Mouse (Mus musculus) olfactory bulb, adult 2 months (tissue): ENCODE data around the gene Wbp1. TPM values are rescaled to one million over a fixed set of nuclear protein-coding genes. Genes with fewer than 3 reads are reported as not detected.

Experiments
- H3K27ac ChIP-seq: fragments of 200-500 bp; 2 replicates; pipeline ENCODE4 v1.5.1; 2012; ENCODE audit warnings: low read depth, low read length; ENCODE audit not compliant: insufficient read depth
- H3K4me1 ChIP-seq: fragments of 200-500 bp; 2 replicates; pipeline ENCODE4 v1.6.1; 2012; ENCODE audit warnings: low read length; ENCODE audit not compliant: control insufficient read depth, insufficient read depth
- H3K4me3 ChIP-seq: fragments of 200-500 bp; 2 replicates; pipeline ENCODE4 v1.5.1; 2012; ENCODE audit warnings: mild to moderate bottlenecking, low read depth, low read length, moderate library complexity; ENCODE audit not compliant: insufficient read depth
- CTCF ChIP-seq: fragments of 200-500 bp; IDR thresholded peaks from 2 replicates; pipeline ENCODE4 v1.5.1; 2012; ENCODE audit warnings: low read depth, mild to moderate bottlenecking, low read length, moderate library complexity; ENCODE audit not compliant: insufficient read depth
- POLR2A ChIP-seq: fragments of 200-500 bp; IDR thresholded peaks from 2 replicates; pipeline ENCODE4 v1.6.1; 2012; ENCODE audit warnings: mild to moderate bottlenecking, low read depth, low read length, moderate library complexity; ENCODE audit not compliant: insufficient read depth
- WGBS: fragments of 180-500 bp; shearing (Covaris S2); methylation state at CpG from one replicate; pipeline ENCODE4 v1.1.7; 2018; 5-methylcytosine and 5-hydroxymethylcytosine counted together
- polyA plus RNA-seq: library from polyadenylated mRNA; stranded (reverse); fragments of >200 nt; gene quantifications from 2 replicates; pipeline ENCODE4 v1.2.4, GENCODE M21; 2012; ENCODE audit warnings: low replicate concordance; ENCODE audit not compliant: missing spikeins, insufficient read depth, insufficient read length

The Wbp1 gene
- polyA plus RNA-seq, 1 experiment: not detected

DNA sequence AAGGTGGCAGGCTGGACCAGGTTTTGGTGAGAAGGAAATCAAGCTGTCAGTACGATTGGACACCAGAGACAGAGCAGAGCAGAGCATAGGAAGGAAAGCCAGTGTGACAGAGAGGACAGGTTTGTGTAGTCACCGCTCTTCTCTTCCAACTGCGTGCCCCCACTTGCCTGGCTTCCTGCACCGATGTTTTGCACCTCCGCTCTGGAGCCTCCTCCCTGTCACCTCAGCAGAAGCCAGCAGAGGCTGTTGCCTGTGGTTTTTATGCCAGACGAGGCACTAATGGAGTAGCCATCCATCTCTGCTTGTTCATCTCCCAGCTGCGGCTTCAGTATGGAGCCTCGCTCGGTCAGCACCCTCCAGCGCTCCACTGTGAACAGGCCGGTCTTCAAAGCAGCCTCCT, 21.5 kb upstream of the Wbp1 start:
- Histone ChIP-seq H3K27ac (0 out of 2 replicates have a peak overlapping the region, but pooled peaks have one; percentile 41), H3K4me3 (peak overlapping the region; percentile 53), H3K4me1 (peaks cover 24% of the 10 kb centered on the region)
- WGBS: 65% methylated on average over 11 of the region's 11 CpGs
- no peak for TF ChIP-seq CTCF
- TF ChIP-seq POLR2A: no peak

DNA sequence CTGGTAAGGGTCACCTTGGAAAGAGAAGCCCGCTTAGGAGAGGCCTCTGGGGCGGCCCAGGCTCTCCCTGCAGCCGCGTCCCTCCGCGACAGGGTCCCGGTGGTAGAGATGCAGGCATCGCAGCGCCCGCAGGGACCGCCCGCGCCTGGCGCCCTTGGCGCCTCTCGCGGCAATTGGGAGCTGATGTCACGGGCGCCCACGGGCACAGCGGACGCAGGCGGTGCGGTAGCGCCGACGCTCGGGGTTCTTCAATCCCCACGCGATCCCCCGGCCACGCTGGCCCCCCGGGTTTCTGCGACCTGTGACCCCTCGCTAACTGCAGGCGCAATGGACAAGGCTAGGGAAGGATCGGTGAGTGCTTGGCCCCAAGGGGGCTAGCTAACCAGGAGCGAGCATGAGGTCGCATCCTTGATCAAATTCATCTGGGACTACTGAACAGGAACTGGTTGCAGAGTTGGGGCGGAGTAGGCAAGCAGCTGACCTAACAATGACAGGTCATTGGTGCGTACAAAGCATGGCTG, 20.9 kb upstream of the Wbp1 start:
- TF ChIP-seq CTCF (no peak), POLR2A (peak; percentile 78)
- H3K27ac ChIP-seq: peak overlapping the region; percentile 91
- H3K4me3 ChIP-seq: peak overlapping the region; percentile 53
- 3% methylated on average over 41 of the region's 41 CpGs for WGBS
- H3K4me1 ChIP-seq: peaks cover 26% of the 10 kb centered on the region

DNA sequence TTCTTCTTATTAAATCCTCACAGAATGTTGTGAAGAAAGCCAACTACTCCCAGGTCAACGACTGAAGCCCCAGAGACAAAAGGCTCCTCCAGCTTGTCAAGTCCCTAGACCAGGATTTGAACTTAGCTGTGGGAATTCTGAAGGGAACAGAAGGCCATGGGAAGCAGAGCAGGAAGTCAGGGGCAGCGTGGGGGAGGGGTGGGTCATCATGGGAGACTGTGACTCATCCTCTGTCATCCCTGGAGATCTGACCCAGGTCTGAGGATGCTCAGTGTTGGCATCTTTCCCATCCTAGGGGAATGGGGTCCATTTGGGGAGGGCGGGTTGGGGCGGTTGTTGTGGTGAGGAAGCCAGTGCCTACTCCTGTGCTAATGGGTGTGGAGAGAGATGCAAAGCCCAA, 20.3 kb upstream of the Wbp1 start:
- Histone ChIP-seq H3K4me3 (peak overlapping the region; percentile 53), H3K4me1 (peaks cover 29% of the 10 kb centered on the region), H3K27ac (peak overlapping the region; percentile 91)
- 53% methylated on average over 4 of the region's 4 CpGs for WGBS
- no peak for TF ChIP-seq POLR2A
- no peak for TF ChIP-seq CTCF

DNA sequence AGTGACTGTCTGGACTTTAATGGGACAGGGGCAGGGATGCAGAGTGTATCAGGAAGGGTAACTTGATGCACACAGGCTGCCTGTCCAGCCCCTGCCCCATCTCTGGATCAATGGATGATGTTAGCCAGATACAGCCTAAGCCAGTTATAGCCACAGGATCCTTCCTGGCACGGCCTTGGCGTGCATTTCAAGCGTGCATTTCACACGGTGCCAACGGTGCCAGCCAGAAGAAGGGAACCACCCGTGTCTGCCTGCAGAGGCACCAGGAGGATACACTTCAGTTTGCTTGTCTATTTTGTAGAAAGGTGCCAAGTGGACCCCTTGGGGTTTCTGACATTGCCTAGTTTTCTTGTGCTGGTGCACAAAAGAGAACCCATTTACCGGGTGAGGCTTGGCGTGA, 18.7 kb upstream of the Wbp1 start:
- H3K27ac ChIP-seq: no peak overlapping the region
- H3K4me3 ChIP-seq: no peak overlapping the region
- peaks cover 32% of the 10 kb centered on the region for H3K4me1 ChIP-seq
- 77% methylated on average over 8 of the region's 8 CpGs for WGBS
- no peak for TF ChIP-seq CTCF
- TF ChIP-seq POLR2A: no peak

DNA sequence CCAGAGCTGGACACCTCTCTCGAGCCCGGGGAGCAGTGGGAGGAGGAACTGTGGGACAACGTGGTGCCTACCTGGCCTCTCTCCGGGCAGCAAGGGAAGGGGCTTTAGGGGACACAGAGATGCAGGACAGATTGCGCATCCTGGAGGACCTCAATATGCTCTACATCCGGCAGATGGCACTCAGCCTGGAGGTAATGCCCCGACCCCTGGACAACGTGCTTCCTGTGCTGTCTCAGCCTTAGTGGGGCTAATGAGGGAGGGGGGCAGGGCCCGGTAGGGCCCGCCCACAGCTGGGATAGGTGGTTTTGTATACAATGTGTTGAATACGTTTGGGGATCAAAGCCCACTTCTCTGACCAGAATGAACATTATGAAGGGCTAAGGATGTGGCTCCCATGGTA, 16.7 kb upstream of the Wbp1 start:
- 10% methylated on average over 11 of the region's 11 CpGs for WGBS
- peak overlapping the region; percentile 56 for H3K27ac ChIP-seq
- peaks cover 31% of the 10 kb centered on the region for H3K4me1 ChIP-seq
- H3K4me3 ChIP-seq: peak overlapping the region; percentile 27
- TF ChIP-seq CTCF (no peak), POLR2A (no peak)

DNA sequence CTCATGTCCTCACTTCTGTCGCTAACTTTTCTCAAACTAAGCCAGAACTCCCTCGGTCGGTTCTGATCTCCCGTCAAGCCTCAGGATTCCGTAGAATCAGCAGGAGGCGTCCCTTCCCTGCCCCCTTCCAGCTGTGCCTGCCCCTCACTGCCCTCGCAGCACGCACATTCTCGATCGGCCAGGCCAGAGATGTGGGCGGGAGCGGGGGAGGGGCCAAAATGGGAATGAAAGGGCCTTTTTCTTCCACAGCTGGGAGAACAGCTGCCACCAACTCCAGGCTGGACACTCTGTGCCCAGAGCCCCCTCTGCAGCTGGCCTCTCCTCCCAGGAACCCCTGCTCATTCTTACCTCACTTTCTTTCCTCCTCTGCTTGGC, 16.2 kb upstream of the Wbp1 start:
- H3K4me1 ChIP-seq: peaks cover 28% of the 10 kb centered on the region
- no peak for TF ChIP-seq POLR2A
- TF ChIP-seq CTCF: no peak
- 8% methylated on average over 12 of the region's 12 CpGs for WGBS
- H3K4me3 ChIP-seq: peak overlapping the region; percentile 44
- H3K27ac ChIP-seq: peak overlapping the region; percentile 56

DNA sequence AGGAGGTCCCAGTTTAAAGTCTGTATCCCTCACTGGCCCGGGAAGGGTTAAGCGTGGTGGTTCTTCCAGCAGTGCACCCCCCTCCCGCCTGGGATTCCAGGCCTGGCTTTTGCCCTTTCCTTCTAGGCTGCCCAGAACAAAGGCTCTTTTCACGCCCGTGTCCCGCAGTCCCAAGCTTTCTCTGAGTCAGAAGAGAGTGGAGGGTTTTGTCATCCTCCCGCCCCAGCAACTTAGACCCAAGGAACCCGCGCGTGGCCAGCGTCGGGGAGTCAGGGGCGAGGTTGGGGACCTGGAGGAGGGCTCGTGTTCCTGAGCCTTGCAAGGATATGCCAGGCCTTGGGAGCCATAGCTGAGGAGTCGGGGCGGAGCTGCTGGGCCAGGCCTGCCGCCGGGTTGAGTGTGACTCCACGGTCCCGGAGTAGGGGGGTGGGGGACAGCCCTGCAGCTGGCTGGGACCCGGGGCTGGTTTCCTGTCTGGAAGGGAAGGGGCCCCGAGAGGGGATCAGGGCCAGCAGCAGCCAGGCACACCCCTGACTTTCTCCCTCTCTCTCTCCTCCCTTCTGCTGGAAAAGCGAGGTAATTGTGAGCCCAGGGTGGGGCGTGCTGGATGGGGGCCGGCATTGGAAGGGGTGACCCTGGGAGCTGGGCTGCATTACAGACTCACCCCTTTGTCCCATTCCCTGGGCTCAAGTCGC, 15.7 kb upstream of the Wbp1 start:
- WGBS: 10% methylated on average over 26 of the region's 26 CpGs
- Histone ChIP-seq H3K27ac (peak overlapping the region; percentile 30), H3K4me1 (peaks cover 27% of the 10 kb centered on the region), H3K4me3 (peak overlapping the region; percentile 44)
- TF ChIP-seq POLR2A: 0 out of 2 replicates have a peak, but pooled peaks have one; percentile 4
- no peak for TF ChIP-seq CTCF

DNA sequence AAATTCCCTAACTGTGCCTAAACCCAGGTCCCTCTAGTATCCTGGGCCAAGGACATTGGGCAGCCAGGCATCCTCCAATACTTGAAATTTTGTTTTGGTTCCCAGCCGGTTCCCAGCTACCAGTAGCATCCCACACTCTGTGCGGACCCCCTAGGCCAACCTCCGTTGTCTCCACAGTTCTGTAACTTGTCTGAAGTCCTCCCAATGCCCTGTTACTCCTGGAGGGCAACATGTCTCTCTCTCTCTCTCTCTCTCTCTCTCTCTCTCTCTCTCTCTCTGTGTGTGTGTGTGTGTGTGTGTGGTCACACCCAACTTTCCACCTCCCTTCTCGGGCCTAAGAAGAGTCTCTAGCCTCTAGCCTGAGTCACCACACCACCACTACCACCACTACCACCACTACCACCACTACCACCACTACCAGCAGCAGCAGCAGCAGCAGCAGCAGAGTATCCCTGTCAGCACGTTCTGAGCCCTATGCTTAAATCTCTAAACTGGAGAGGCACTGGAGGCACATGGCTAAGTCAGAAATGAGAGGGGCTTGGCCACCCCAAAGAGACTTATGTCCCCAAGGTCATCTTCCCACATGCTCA, 15.0 kb upstream of the Wbp1 start:
- TF ChIP-seq CTCF (no peak), POLR2A (no peak)
- 53% methylated on average over 5 of the region's 5 CpGs for WGBS
- Histone ChIP-seq H3K4me3 (peak overlapping the region; percentile 44), H3K27ac (peak overlapping the region; percentile 30), H3K4me1 (peaks cover 22% of the 10 kb centered on the region)

DNA sequence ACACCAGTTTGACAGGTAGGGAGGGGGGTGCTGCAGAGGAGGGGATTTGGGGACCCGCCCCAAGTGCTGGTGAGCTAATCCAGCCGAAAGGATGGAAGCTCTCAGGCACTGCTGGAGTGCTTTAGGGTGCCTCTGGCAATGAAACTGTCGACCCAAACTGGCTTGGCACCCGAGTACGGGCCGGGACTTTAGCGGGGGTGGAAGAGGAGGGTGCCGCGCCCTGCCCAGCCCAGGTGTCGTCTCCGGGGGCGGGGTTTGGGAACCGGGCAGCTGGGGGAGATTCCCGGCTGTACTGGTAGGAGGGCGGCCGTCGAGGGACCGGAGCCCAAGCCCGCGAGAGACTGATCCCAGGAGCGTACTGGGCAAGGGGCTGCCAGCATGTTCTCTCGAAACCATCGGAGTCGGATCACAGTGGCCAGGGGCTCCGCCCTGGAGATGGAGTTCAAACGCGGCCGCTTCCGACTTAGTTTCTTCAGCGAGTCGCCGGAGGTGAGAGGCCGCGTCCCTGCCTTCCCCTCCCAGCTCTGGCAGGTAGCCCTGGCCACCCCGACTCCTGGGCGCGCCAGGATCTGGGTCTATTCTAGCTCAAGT, 14.3 kb upstream of the Wbp1 start:
- H3K27ac ChIP-seq: no peak overlapping the region
- TF ChIP-seq POLR2A (no peak), CTCF (no peak)
- H3K4me1 ChIP-seq: peaks cover 22% of the 10 kb centered on the region
- WGBS: 14% methylated on average over 37 of the region's 37 CpGs
- no peak overlapping the region for H3K4me3 ChIP-seq
